Mouse (Mus musculus): Measurements from ENCODE around the gene Meis1. TPM values are rescaled to one million over a fixed set of nuclear protein-coding genes. Genes with fewer than 3 reads are reported as not detected.

Meis1 gene
- polyA plus RNA-seq, 1 experiment from 2014 or later, result 132 TPM

GRCm38 (mm10) chr11:18847650-18848049 lies 171.1 kb downstream of the Meis1 start:
- Histone ChIP-seq H3K27ac (ENCODE audit: low read depth, low read length) (no peak overlapping the region), H3K36me3 (ENCODE audit: control insufficient read depth, insufficient read depth, low read length) (no peaks in the 10 kb centered on the region), H3K27me3 (ENCODE audit: control insufficient read depth, insufficient read depth, low read length) (no peaks in the 10 kb centered on the region), H3K4me2 (replicated peaks; ENCODE audit: low read depth, low read length) (no peak overlapping the region), H3K9me3 (ENCODE audit: control insufficient read depth, low read length) (no peaks in the 10 kb centered on the region), H3K4me3 (ENCODE audit: low read depth, low read length) (no peak overlapping the region), H3K4me1 (replicated peaks; ENCODE audit: control insufficient read depth, insufficient read depth, low read length) (no peaks in the 10 kb centered on the region), H3K9ac (ENCODE audit: low read depth, low read length) (no peak overlapping the region)
- DNase-seq (ENCODE audit: low spot score) (no peak), ATAC-seq (ENCODE audit: low FRiP score) (no peak)
- 82% methylated on average over 3 of the region's 3 CpGs for WGBS

DNA sequence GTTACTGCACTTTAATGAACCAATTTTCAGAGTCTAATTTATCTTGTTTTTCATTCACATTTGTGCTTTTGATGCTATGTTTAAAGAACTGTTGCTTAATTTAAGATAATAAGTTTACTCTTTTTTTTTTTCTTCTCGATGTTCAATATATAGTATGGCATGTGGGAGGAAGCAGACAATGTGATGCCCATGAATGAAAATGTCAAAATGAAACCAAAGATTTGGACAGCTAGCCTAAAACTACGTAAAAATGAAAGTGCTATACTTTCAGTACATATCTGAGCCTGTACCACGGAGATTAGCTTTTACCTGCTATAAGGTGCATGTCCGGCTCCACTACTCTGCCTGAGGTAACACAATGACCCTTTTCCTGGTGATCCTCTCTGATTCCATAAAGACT lies 172.3 kb downstream of the Meis1 start:
- H3K4me3 ChIP-seq (ENCODE audit: low read depth, low read length), result no peak overlapping the region
- no peak overlapping the region for H3K4me2 ChIP-seq (replicated peaks; ENCODE audit: low read depth, low read length)
- H3K9me3 ChIP-seq (ENCODE audit: control insufficient read depth, low read length), result no peaks in the 10 kb centered on the region
- no peak overlapping the region for H3K27ac ChIP-seq (ENCODE audit: low read depth, low read length)
- ATAC-seq (ENCODE audit: low FRiP score) (no peak), DNase-seq (ENCODE audit: low spot score) (no peak)
- H3K4me1 ChIP-seq (replicated peaks; ENCODE audit: control insufficient read depth, insufficient read depth, low read length), result no peaks in the 10 kb centered on the region
- H3K9ac ChIP-seq (ENCODE audit: low read depth, low read length), result no peak overlapping the region
- no peaks in the 10 kb centered on the region for H3K27me3 ChIP-seq (ENCODE audit: control insufficient read depth, insufficient read depth, low read length)
- H3K36me3 ChIP-seq (ENCODE audit: control insufficient read depth, insufficient read depth, low read length), result no peaks in the 10 kb centered on the region
- WGBS, result 87% methylated on average over 4 of the region's 4 CpGs

DNA sequence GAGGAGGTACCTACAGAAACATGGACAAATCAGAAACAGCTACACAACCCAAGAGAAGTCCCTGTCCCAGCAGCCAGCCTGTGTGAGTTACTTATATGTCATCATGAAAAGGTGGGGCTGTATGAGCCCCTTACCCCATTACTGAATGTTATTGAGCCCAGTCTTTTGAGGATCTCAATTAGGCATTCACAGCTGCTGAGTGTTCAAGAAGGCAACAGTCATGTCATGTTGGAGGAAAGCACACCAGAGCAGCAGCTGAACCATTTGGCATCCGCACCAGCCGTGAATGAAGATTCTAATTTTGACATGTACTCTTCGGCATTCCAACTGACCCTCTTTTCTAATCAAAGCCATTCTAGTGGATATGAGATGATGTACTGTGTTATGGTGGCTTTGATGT lies 172.9 kb downstream of the Meis1 start:
- no peaks in the 10 kb centered on the region for H3K27me3 ChIP-seq (ENCODE audit: control insufficient read depth, insufficient read depth, low read length)
- H3K4me3 ChIP-seq (ENCODE audit: low read depth, low read length), result no peak overlapping the region
- no peaks in the 10 kb centered on the region for H3K36me3 ChIP-seq (ENCODE audit: control insufficient read depth, insufficient read depth, low read length)
- no peak overlapping the region for H3K27ac ChIP-seq (ENCODE audit: low read depth, low read length)
- WGBS, result 92% methylated on average over 3 of the region's 3 CpGs
- no peak overlapping the region for H3K4me2 ChIP-seq (replicated peaks; ENCODE audit: low read depth, low read length)
- ATAC-seq (ENCODE audit: low FRiP score), result no peak
- H3K9me3 ChIP-seq (ENCODE audit: control insufficient read depth, low read length), result no peaks in the 10 kb centered on the region
- DNase-seq (ENCODE audit: low spot score), result no peak
- no peak overlapping the region for H3K9ac ChIP-seq (ENCODE audit: low read depth, low read length)
- no peaks in the 10 kb centered on the region for H3K4me1 ChIP-seq (replicated peaks; ENCODE audit: control insufficient read depth, insufficient read depth, low read length)

DNA sequence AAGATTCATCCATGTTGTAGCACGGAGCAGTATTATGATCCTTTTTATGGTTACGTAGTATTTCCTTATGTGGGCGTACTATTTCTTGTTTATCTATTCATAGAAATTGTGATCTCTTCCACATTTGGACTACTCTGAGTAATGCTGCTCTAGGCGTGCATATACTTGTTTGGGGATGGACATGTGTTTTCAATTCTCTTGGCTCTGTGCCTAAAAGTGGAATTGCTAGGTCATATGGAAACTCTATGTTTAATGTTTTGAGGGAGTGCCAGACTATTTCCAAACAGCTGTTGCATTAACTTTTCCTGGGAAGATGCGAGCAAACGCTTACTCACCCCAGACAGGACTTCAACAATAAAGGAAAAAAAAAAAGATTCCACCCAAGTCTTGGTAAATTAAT lies 173.3 kb downstream of the Meis1 start:
- DNase-seq (ENCODE audit: low spot score), result no peak
- no peaks in the 10 kb centered on the region for H3K9me3 ChIP-seq (ENCODE audit: control insufficient read depth, low read length)
- no peaks in the 10 kb centered on the region for H3K36me3 ChIP-seq (ENCODE audit: control insufficient read depth, insufficient read depth, low read length)
- 90% methylated on average over 6 of the region's 6 CpGs for WGBS
- H3K27me3 ChIP-seq (ENCODE audit: control insufficient read depth, insufficient read depth, low read length), result no peaks in the 10 kb centered on the region
- no peaks in the 10 kb centered on the region for H3K4me1 ChIP-seq (replicated peaks; ENCODE audit: control insufficient read depth, insufficient read depth, low read length)
- H3K9ac ChIP-seq (ENCODE audit: low read depth, low read length), result no peak overlapping the region
- ATAC-seq (ENCODE audit: low FRiP score), result no peak
- H3K4me2 ChIP-seq (replicated peaks; ENCODE audit: low read depth, low read length), result no peak overlapping the region
- no peak overlapping the region for H3K27ac ChIP-seq (ENCODE audit: low read depth, low read length)
- no peak overlapping the region for H3K4me3 ChIP-seq (ENCODE audit: low read depth, low read length)

- Histone ChIP-seq H3K9me3 (ENCODE audit: control insufficient read depth, low read length) (no peaks in the 10 kb centered on the region), H3K27me3 (ENCODE audit: control insufficient read depth, insufficient read depth, low read length) (no peaks in the 10 kb centered on the region), H3K27ac (ENCODE audit: low read depth, low read length) (no peak overlapping the region), H3K9ac (ENCODE audit: low read depth, low read length) (no peak overlapping the region), H3K4me1 (replicated peaks; ENCODE audit: control insufficient read depth, insufficient read depth, low read length) (no peaks in the 10 kb centered on the region), H3K4me3 (ENCODE audit: low read depth, low read length) (no peak overlapping the region), H3K4me2 (replicated peaks; ENCODE audit: low read depth, low read length) (no peak overlapping the region), H3K36me3 (ENCODE audit: control insufficient read depth, insufficient read depth, low read length) (no peaks in the 10 kb centered on the region)
- no peak for DNase-seq (ENCODE audit: low spot score)
- no peak for ATAC-seq (ENCODE audit: low FRiP score)
Observed at GRCm38 (mm10) chr11:18830087-18830486, 188.7 kb downstream of the Meis1 start.

Measured in hindbrain, embryonic 11.5 days (tissue).